Mouse (Mus musculus): Measurements from ENCODE around the gene Tex19.1.

- TF ChIP-seq CTCF (IDR thresholded peaks at IDR 0.05; ENCODE audit: borderline replicate concordance, insufficient read depth, low read length) (no peak), POLR2A (IDR thresholded peaks at IDR 0.05; ENCODE audit: low read depth, low read length) (no peak)
Observed at GRCm38 (mm10) chr11:121189681-121190080, 43.7 kb downstream of the Tex19.1 start.
